Mouse (Mus musculus) limb, embryonic 11.5 days (tissue): ENCODE results near the gene Lce1a2. TPM values are rescaled to one million over a fixed set of nuclear protein-coding genes. Genes with fewer than 3 reads are reported as not detected.

ENCODE experiments used
- ATAC-seq: fragments of 200-750 bp; cut with Nextera tagmentation; 2 replicates; pipeline ENCODE4 v1.8.0; 2017; ENCODE audit warnings: low read depth; ENCODE audit not compliant: insufficient number of reproducible peaks, low FRiP score, low TSS enrichment
- DNase-seq: peaks from one replicate; pipeline ENCODE4 v3.0.0-alpha.2; 2015; ENCODE audit warnings: low spot score
- H3K27ac ChIP-seq: fragments of 300-500 bp; sonication (generic); replicated peaks from 2 replicates; pipeline ENCODE4 v1.5.1; 2014; ENCODE audit warnings: low read depth, mild to moderate bottlenecking, low read length
- H3K27me3 ChIP-seq: fragments of 300-500 bp; sonication (generic); 2 replicates; pipeline ENCODE4 v1.6.1; 2014; ENCODE audit warnings: mild to moderate bottlenecking, low read length, mixed read lengths; ENCODE audit not compliant: control insufficient read depth, insufficient read depth
- H3K36me3 ChIP-seq: fragments of 300-500 bp; sonication (generic); 2 replicates; pipeline ENCODE4 v1.6.1; 2014; ENCODE audit warnings: mild to moderate bottlenecking, low read length, moderate library complexity, mixed read lengths; ENCODE audit not compliant: control insufficient read depth, insufficient read depth
- H3K4me1 ChIP-seq: fragments of 300-500 bp; sonication (generic); 2 replicates; pipeline ENCODE4 v1.6.1; 2014; ENCODE audit warnings: low read length, mixed read lengths; ENCODE audit not compliant: control insufficient read depth, insufficient read depth
- H3K4me2 ChIP-seq: fragments of 300-500 bp; sonication (generic); 2 replicates; pipeline ENCODE4 v1.6.1; 2014; ENCODE audit warnings: low read depth, mild to moderate bottlenecking, moderate library complexity; ENCODE audit not compliant: severe bottlenecking
- H3K4me3 ChIP-seq: fragments of 300-500 bp; sonication (generic); 2 replicates; pipeline ENCODE4 v1.5.1; 2014; ENCODE audit warnings: low read depth, low read length
- H3K9ac ChIP-seq: fragments of 300-500 bp; sonication (generic); 2 replicates; pipeline ENCODE4 v1.6.1; 2014; ENCODE audit warnings: mild to moderate bottlenecking, low read length
- H3K9me3 ChIP-seq: fragments of 300-500 bp; sonication (generic); 2 replicates; pipeline ENCODE4 v1.6.1; 2016; ENCODE audit warnings: low read length; ENCODE audit not compliant: control insufficient read depth
- WGBS: fragments of 180-500 bp; shearing (Covaris S2); extraction: QIAGEN DNeasy Blood & Tissue Kit; methylation state at CpG from one replicate; pipeline ENCODE4 v1.1.7; 2014; 5-methylcytosine and 5-hydroxymethylcytosine counted together
- polyA plus RNA-seq: library from polyadenylated mRNA; unstranded; fragments of >200 nt; fragmentation: Nextera tagmentation; extraction: Ambion mirVana; gene quantifications from 2 replicates; pipeline ENCODE4 v1.2.1, GENCODE M21; 2014

The Lce1a2 gene
- polyA plus RNA-seq, 1 experiment from 2014 or later: not detected

DNA sequence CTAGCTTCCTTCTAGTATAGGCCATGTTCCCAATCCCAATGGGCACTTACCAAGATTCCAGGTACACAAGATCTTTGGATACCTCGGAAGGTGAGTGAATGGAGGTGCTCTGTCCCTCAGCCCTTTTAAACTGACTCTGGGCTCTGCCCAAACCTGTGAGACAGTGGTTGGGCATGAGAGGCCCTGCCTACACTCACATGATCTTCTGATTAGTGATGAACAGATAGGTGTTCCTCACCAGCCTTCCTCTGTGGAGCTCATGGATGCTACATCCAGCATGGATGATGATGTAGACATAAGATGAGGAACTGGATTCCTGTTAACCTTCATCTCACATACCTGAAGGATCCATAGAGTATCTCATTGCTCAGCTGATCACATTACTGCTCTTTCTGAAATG lies 21.9 kb downstream of the Lce1a2 start, which contains the start of gene Lce1a1:
Lce1a1 (minus strand) TSS at position 101 of the 400 bp plus-strand sequence.
- no peak within 1 kb of the TSS for H3K9ac ChIP-seq
- ATAC-seq (no peak), DNase-seq (no peak)
- 90% methylated on average over 1 of the region's 1 CpGs for WGBS
- no peak within 1 kb of the TSS for H3K27ac ChIP-seq
- H3K4me2 ChIP-seq: no peak within 1 kb of the TSS
- H3K27me3 ChIP-seq: no peaks in the 10 kb centered on the region
- H3K36me3 ChIP-seq: no peaks in the 10 kb centered on the region
- H3K4me1 ChIP-seq: no peaks in the 10 kb centered on the region
- no peaks in the 10 kb centered on the region for H3K9me3 ChIP-seq
- H3K4me3 ChIP-seq: no peak within 1 kb of the TSS

DNA sequence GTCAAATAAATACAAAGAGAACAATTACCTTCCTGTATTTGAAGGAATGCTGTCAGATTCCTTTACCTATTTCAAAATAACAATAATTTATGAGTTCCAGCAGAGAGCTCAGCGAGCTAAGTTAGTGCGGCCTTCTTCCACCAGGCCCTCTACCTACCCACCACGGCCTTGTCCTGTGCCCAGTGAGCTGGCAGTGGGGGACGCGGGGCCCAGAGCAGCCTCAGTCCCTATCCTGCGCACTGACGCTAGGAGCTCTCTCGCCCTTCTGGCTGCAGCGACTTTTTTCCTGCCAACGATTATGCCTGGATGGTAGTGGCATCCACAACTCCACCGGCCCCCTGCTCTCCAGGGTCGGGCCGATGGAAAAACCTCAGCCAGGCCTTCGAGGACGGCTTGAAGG lies 30.3 kb downstream of the Lce1a2 start:
- Histone ChIP-seq H3K4me2 (no peak overlapping the region), H3K27me3 (no peaks in the 10 kb centered on the region), H3K36me3 (no peaks in the 10 kb centered on the region), H3K9ac (no peak overlapping the region), H3K4me1 (no peaks in the 10 kb centered on the region), H3K9me3 (no peaks in the 10 kb centered on the region), H3K4me3 (no peak overlapping the region), H3K27ac (no peak overlapping the region)
- no peak for DNase-seq
- WGBS: 88% methylated on average over 15 of the region's 15 CpGs
- ATAC-seq: no peak

DNA sequence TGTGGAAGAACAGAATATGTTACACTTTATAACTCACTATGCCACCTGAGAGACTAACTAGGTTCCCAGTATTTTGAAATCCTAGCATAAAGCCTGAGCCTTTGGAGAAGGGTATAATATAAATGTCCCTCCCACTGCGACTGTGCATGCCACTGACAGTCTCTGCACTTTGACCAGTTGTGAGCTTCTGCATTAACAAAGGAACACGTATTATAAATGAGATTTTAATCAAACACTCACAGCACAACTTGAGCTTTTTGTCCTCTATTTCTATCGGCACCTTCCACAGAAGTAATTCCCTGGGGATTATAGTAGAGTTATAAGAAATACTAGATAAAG lies 31.5 kb downstream of the Lce1a2 start:
- DNase-seq (no peak), ATAC-seq (no peak)
- Histone ChIP-seq H3K4me2 (no peak overlapping the region), H3K9ac (no peak overlapping the region), H3K4me3 (no peak overlapping the region), H3K36me3 (no peaks in the 10 kb centered on the region), H3K27ac (no peak overlapping the region), H3K4me1 (no peaks in the 10 kb centered on the region), H3K9me3 (no peaks in the 10 kb centered on the region), H3K27me3 (no peaks in the 10 kb centered on the region)
- 88% methylated on average over 3 of the region's 3 CpGs for WGBS

DNA sequence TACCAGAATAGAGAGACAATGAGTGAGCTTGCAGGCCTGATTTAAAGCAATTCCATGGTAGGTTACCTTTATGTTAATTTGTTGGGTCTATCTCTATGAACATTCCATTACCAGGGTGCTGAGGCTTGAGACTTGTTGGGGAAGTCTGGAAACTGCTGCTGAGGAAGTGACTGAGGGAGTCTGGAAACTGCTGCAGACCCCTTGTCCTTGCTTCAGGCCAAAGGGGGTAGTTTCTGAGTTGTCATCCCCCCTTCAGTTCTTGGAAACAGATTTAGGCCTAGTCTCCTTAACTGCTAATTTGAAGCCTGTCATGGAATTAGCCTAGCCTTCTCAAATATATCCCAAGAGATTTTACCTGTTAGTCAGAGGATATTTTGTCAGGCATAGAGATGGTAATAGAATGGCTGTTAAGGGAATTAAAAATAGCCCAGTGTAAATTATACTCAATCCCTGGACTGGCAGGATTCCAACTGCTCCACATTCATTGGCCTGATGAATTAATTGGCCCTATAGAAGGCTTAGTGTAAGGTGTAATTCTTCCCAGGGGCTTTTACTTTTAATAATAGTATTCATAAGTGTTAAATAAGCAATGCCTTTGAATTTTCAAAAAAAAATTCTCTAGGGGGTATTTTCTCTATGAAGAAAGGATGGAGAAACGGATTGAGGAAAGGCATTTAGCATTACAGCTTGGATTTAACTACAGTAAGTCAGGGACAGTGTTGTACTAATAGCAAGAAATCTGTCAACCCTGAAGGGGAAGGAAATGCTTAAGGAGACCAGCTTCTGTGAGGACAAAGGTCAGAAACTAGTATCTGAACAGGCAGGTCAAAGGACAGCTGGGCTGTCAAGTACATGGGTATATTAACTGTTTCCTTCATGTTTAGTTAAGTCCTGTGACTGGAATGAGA lies 32.1 kb downstream of the Lce1a2 start:
- 60% methylated on average over 1 of the region's 1 CpGs for WGBS
- DNase-seq (no peak), ATAC-seq (no peak)
- H3K9ac ChIP-seq: no peak overlapping the region
- no peaks in the 10 kb centered on the region for H3K27me3 ChIP-seq
- no peak overlapping the region for H3K4me2 ChIP-seq
- H3K27ac ChIP-seq: no peak overlapping the region
- H3K4me3 ChIP-seq: no peak overlapping the region
- no peaks in the 10 kb centered on the region for H3K9me3 ChIP-seq
- no peaks in the 10 kb centered on the region for H3K4me1 ChIP-seq
- H3K36me3 ChIP-seq: no peaks in the 10 kb centered on the region

DNA sequence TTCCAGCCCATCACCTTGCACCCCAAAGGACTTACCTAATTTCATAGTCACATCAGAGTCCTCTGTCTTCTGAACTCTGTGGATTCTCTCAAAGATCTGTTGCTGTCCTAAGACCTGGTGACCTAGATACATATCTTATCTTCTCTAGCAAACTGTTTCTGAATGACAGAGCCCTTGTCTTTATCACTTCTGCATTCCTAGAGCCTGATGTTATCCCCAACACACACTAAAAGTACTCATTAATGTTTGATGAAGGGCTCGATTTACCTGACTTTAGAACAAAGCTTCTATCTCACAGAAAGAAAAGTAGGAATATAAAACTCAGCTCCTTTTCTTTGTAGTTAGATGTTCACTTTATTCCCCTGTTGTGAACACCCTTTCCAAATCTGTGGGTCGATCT lies 48.6 kb downstream of the Lce1a2 start, which contains the start of gene Lce6a:
Lce6a (minus strand) TSS at position 101 of the 400 bp plus-strand sequence.
- Histone ChIP-seq H3K4me3 (no peak within 1 kb of the TSS), H3K4me1 (no peaks in the 10 kb centered on the region), H3K9ac (no peak within 1 kb of the TSS), H3K27me3 (no peaks in the 10 kb centered on the region), H3K27ac (no peak within 1 kb of the TSS), H3K9me3 (no peaks in the 10 kb centered on the region), H3K36me3 (no peaks in the 10 kb centered on the region), H3K4me2 (no peak within 1 kb of the TSS)
- ATAC-seq: no peak
- 78% methylated on average over 2 of the region's 2 CpGs for WGBS
- DNase-seq: no peak

Other genes starting within 250 kb of the Lce1a2 start
- gene Gm9774, start 240.9 kb downstream of the Lce1a2 start, polyA plus RNA-seq: 4.9 and 5.8 TPM in 2 replicates
- not detected in 2 replicates for gene Sprr2k, start 237.7 kb downstream of the Lce1a2 start, polyA plus RNA-seq
- gene Sprr1b, start 231.5 kb downstream of the Lce1a2 start, polyA plus RNA-seq: not detected in 2 replicates
- gene Sprr3, start 211.6 kb downstream of the Lce1a2 start, polyA plus RNA-seq: not detected in 2 replicates
- not detected in 2 replicates for gene Sprr1a, start 184.4 kb downstream of the Lce1a2 start, polyA plus RNA-seq
- gene Sprr4, start 169.8 kb downstream of the Lce1a2 start, polyA plus RNA-seq: not detected in 2 replicates
- gene 2310046K23Rik, start 135.8 kb downstream of the Lce1a2 start, polyA plus RNA-seq: not detected in 2 replicates
- not detected in 2 replicates for gene Ivl, start 96.6 kb downstream of the Lce1a2 start, polyA plus RNA-seq
- gene Smcp, start 81.3 kb downstream of the Lce1a2 start, polyA plus RNA-seq: not detected in 2 replicates
- gene 2210017I01Rik, start 62.8 kb downstream of the Lce1a2 start, polyA plus RNA-seq: not detected in 2 replicates
- gene Lce6a, start 48.7 kb downstream of the Lce1a2 start, polyA plus RNA-seq: not detected in 2 replicates
- not detected in 2 replicates for gene Lce1a1, start 22.0 kb downstream of the Lce1a2 start, polyA plus RNA-seq
- not detected in 2 replicates for gene Lce1b, start 13.4 kb downstream of the Lce1a2 start, polyA plus RNA-seq
- not detected in 2 replicates for gene Lce1c, start 8.9 kb upstream of the Lce1a2 start, polyA plus RNA-seq
- not detected in 2 replicates for gene Lce1d, start 16.9 kb upstream of the Lce1a2 start, polyA plus RNA-seq
- gene Lce1e, start 38.8 kb upstream of the Lce1a2 start, polyA plus RNA-seq: not detected in 2 replicates
- gene Lce1f, start 50.0 kb upstream of the Lce1a2 start, polyA plus RNA-seq: not detected in 2 replicates
- not detected in 2 replicates for gene Gm38119, start 68.8 kb upstream of the Lce1a2 start, polyA plus RNA-seq
- gene Lce1g, start 82.0 kb upstream of the Lce1a2 start, polyA plus RNA-seq: not detected in 2 replicates
- not detected in 2 replicates for gene Lce1h, start 94.8 kb upstream of the Lce1a2 start, polyA plus RNA-seq
- gene Lce1i, start 108.6 kb upstream of the Lce1a2 start, polyA plus RNA-seq: not detected in 2 replicates
- not detected in 2 replicates for gene Lce1j, start 120.2 kb upstream of the Lce1a2 start, polyA plus RNA-seq
- gene Lce1k, start 137.6 kb upstream of the Lce1a2 start, polyA plus RNA-seq: not detected in 2 replicates
- gene Kprp, start 156.9 kb upstream of the Lce1a2 start, polyA plus RNA-seq: not detected in 2 replicates
- not detected in 2 replicates for gene Lce1l, start 181.0 kb upstream of the Lce1a2 start, polyA plus RNA-seq
- gene 2310050C09Rik, start 199.9 kb upstream of the Lce1a2 start, polyA plus RNA-seq: not detected in 2 replicates